ENCODE assay signal across 17 mouse cellular contexts in genomic region chr10:21168466-21168865, GRCm38 (mm10).
"Had no signal": no experiment of that assay in that cellular context is flagged by ENCODE, and none has a peak within 500 bp of the region (broad histone marks: within the 10 kb centered on the region; RNA-seq: fewer than 3 reads in every experiment).

No protein-coding gene starts in this region.

- H3K9ac ChIP-seq: lung, embryonic 15.5 days; midbrain, embryonic 13.5 days; midbrain, embryonic 15.5 days; neural tube, embryonic 12.5 days; stomach, embryonic 15.5 days had no signal

- H3K4me1 ChIP-seq: lung, embryonic 15.5 days; midbrain, embryonic 13.5 days; midbrain, embryonic 15.5 days; neural tube, embryonic 12.5 days; stomach, embryonic 15.5 days had no signal

- ATAC-seq: lung, postnatal 0 days; midbrain, embryonic 13.5 days; midbrain, embryonic 15.5 days had no signal

- H3K9me3 ChIP-seq: lung, embryonic 15.5 days; midbrain, embryonic 13.5 days; midbrain, embryonic 15.5 days; neural tube, embryonic 12.5 days; stomach, embryonic 15.5 days had no signal

- H3K4me3 ChIP-seq: lung, embryonic 15.5 days; megakaryocyte, embryonic 14.5 days; midbrain, embryonic 13.5 days; midbrain, embryonic 15.5 days; neural tube, embryonic 12.5 days; stomach, embryonic 15.5 days had no signal

- H3K27ac ChIP-seq: lung, embryonic 15.5 days; macrophage; midbrain, embryonic 13.5 days; midbrain, embryonic 15.5 days; neural tube, embryonic 12.5 days; stomach, embryonic 15.5 days; stomach, postnatal 0 days had no signal

- H3K36me3 ChIP-seq: lung, embryonic 15.5 days; midbrain, embryonic 13.5 days; midbrain, embryonic 15.5 days; neural tube, embryonic 12.5 days; stomach, embryonic 15.5 days had no signal

- H3K4me2 ChIP-seq: lung, embryonic 15.5 days; midbrain, embryonic 11.5 days; midbrain, embryonic 13.5 days; midbrain, embryonic 15.5 days; neural tube, embryonic 12.5 days; stomach, embryonic 15.5 days had no signal

- H3K27me3 ChIP-seq: megakaryocyte, embryonic 14.5 days; midbrain, embryonic 15.5 days; stomach, embryonic 15.5 days had no signal

- DNase-seq: lung, adult 2 months; lung, postnatal 14 days; lung, postnatal 36 days; right cerebral cortex, postnatal 14 days; thymus, adult 2 months; thymus, postnatal 14 days; thymus, postnatal 36 days had no signal
